In genomic region chr17:35699919-35700318, GRCm38 (mm10) we compare ENCODE assay signal across 8 mouse cellular contexts. TPM values are rescaled to one million over a fixed set of nuclear protein-coding genes. Genes with fewer than 3 reads are reported as not detected.
A peak's percentile ranks its signal among the peaks of the same experiment; 100 is the strongest.
DNase-seq lines count a peak whose midpoint lies in the region; ATAC-seq lines count a peak whose summit lies in the region.

No protein-coding gene starts in this region.

- no peak for ATAC-seq in embryonic facial prominence, embryonic 11.5 days (replicated peaks; ENCODE audit: insufficient number of reproducible peaks, low FRiP score, low TSS enrichment, low read depth)
- ATAC-seq in limb, embryonic 15.5 days (ENCODE audit: insufficient number of reproducible peaks, low FRiP score, low TSS enrichment, low read depth) = peak; percentile 10; the same call in 1 of the 2 replicates

- no peaks in the 10 kb centered on the region for H3K36me3 ChIP-seq in embryonic facial prominence, embryonic 11.5 days (replicated peaks; ENCODE audit: control insufficient read depth, insufficient read depth, low read depth, low read length)
- H3K36me3 ChIP-seq in limb, embryonic 15.5 days = peaks cover 8% of the 10 kb centered on the region

- peak overlapping the region; percentile 74 for H3K27ac ChIP-seq in embryonic facial prominence, embryonic 11.5 days (replicated peaks; ENCODE audit: low read depth, low read length)
- peak overlapping the region; percentile 96 for H3K27ac ChIP-seq in limb, embryonic 15.5 days

- H3K27me3 ChIP-seq in embryonic facial prominence, embryonic 11.5 days (ENCODE audit: control insufficient read depth, insufficient read depth, low read length) = peaks cover 11% of the 10 kb centered on the region
- H3K27me3 ChIP-seq in limb, embryonic 15.5 days = no peaks in the 10 kb centered on the region

- peak overlapping the region; percentile 81 for H3K9ac ChIP-seq in embryonic facial prominence, embryonic 11.5 days (replicated peaks; ENCODE audit: low read length)
- peak overlapping the region; percentile 71 for H3K9ac ChIP-seq in limb, embryonic 15.5 days

- H3K9me3 ChIP-seq in embryonic facial prominence, embryonic 11.5 days (replicated peaks; ENCODE audit: control insufficient read depth, low read length) = no peaks in the 10 kb centered on the region
- H3K9me3 ChIP-seq in limb, embryonic 15.5 days = no peaks in the 10 kb centered on the region

- 5% methylated on average over 18 of the region's 19 CpGs for WGBS in embryonic facial prominence, embryonic 11.5 days
- 2% methylated on average over 19 of the region's 19 CpGs for WGBS in limb, embryonic 15.5 days

- H3K4me1 ChIP-seq in embryonic facial prominence, embryonic 11.5 days (ENCODE audit: control insufficient read depth, insufficient read depth, low read length) = peaks cover 4% of the 10 kb centered on the region; the same call in 1 of the 2 replicates
- peaks cover 74% of the 10 kb centered on the region for H3K4me1 ChIP-seq in limb, embryonic 15.5 days

- peak overlapping the region; percentile 61 for H3K4me3 ChIP-seq in embryonic facial prominence, embryonic 11.5 days (ENCODE audit: low read depth, low read length)
- H3K4me3 ChIP-seq in limb, embryonic 15.5 days = peak overlapping the region; percentile 61

- DNase-seq in layer of hippocampus, adult 11-12 months (ENCODE audit: low spot score) = peak; percentile 76
- DNase-seq in layer of hippocampus, adult 9-10 months (ENCODE audit: low spot score) = no peak
- peak; percentile 34 for DNase-seq in embryonic facial prominence, embryonic 11.5 days (ENCODE audit: low spot score)
- peak; percentile 76 for DNase-seq in heart, adult 8-10 months (ENCODE audit: low spot score)
- peak; percentile 94 for DNase-seq in kidney, adult 9 months
- DNase-seq in neural tube, embryonic 10.5 days (ENCODE audit: extremely low spot score, low spot score) = peak; percentile 45
- DNase-seq in urinary bladder, adult 18-20 months (ENCODE audit: low spot score in 2 of 2) = peak; percentile 69 to 90

- H3K4me2 ChIP-seq in embryonic facial prominence, embryonic 11.5 days (ENCODE audit: low read depth, low read length) = peak overlapping the region; percentile 94
- peak overlapping the region; percentile 72 for H3K4me2 ChIP-seq in limb, embryonic 15.5 days

RNA-seq across cellular contexts. Expression of gene Ddr1, which starts 4.5 kb away (rescaled TPM):
- 20.4 and 24.6 TPM in 2 replicates for polyA plus RNA-seq in embryonic facial prominence, embryonic 11.5 days (2014; fragmentation: Nextera tagmentation; extraction: Ambion mirVana)
- total RNA-seq in heart, adult 8-10 months (2022) = 10 to 100 TPM; 23.8 to 30.0 (median 29.5) TPM
- polyA plus RNA-seq in limb, embryonic 15.5 days (2015; fragmentation: Nextera tagmentation; extraction: Ambion mirVana) = 81.7 and 85.2 TPM in 2 replicates

RNA-seq across cellular contexts. Expression of gene Gtf2h4, which starts 26.4 kb away (rescaled TPM):
- 43.3 and 53.4 TPM in 2 replicates for polyA plus RNA-seq in embryonic facial prominence, embryonic 11.5 days (2014; fragmentation: Nextera tagmentation; extraction: Ambion mirVana)
- total RNA-seq in heart, adult 8-10 months (2022) = 10 to 100 TPM; 18.4 to 22.2 (median 21.2) TPM
- 36.2 and 42.2 TPM in 2 replicates for polyA plus RNA-seq in limb, embryonic 15.5 days (2015; fragmentation: Nextera tagmentation; extraction: Ambion mirVana)

RNA-seq across cellular contexts. Expression of gene Vars2, which starts 32.5 kb away (rescaled TPM):
- 9.1 and 10.4 TPM in 2 replicates for polyA plus RNA-seq in embryonic facial prominence, embryonic 11.5 days (2014; fragmentation: Nextera tagmentation; extraction: Ambion mirVana)
- 10 to 100 TPM; 30.4 to 34.9 (median 31.8) TPM for total RNA-seq in heart, adult 8-10 months (2022)
- 14.3 and 14.4 TPM in 2 replicates for polyA plus RNA-seq in limb, embryonic 15.5 days (2015; fragmentation: Nextera tagmentation; extraction: Ambion mirVana)

RNA-seq across cellular contexts. Expression of gene Mucl3, which starts 56.4 kb away (rescaled TPM):
- polyA plus RNA-seq in embryonic facial prominence, embryonic 11.5 days (2014; fragmentation: Nextera tagmentation; extraction: Ambion mirVana) = 0.13 and 0.28 TPM in 2 replicates
- not detected for total RNA-seq in heart, adult 8-10 months (2022)
- polyA plus RNA-seq in limb, embryonic 15.5 days (2015; fragmentation: Nextera tagmentation; extraction: Ambion mirVana) = 0.09 and 0.10 TPM in 2 replicates
